Mouse (Mus musculus) urinary bladder, postnatal 10 days (tissue): ENCODE measurements at regions not wholly inside any gene's neighbourhood (a gene's known extent, or its start where the extent isn't known, plus 50 kb on each side); places are given as distances from the start of the nearest gene placed in this dataset.
"Not testable (repeated sequence)": the region's sequence is repeated elsewhere in the genome, so short reads cannot be mapped to it uniquely, and the experiment has no call there.

ENCODE experiments used
- DNase-seq: peaks from one replicate; pipeline ENCODE4 v3.0.0; 2022; ENCODE audit warnings: low spot score

DNA sequence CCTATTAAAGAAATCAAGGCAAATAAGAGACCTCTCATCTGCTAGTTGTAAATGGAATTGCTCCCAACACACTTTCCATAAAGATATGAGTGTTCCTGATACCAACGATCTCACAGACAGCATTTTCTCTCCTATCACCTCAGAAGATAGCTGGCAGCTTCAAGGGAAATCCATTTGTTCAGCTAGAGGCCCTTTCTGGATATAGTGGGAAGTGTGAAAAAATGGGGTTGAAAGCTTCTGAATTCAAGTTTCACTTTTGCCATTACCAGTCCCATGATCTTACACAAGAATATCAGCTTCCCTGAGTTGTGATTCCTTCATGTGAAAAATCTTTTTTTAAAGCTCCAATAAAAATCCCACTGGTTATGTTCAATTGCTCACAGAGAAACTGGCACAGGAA, 369.1 kb upstream of the Zfp703 start:
- no peak for DNase-seq

DNA sequence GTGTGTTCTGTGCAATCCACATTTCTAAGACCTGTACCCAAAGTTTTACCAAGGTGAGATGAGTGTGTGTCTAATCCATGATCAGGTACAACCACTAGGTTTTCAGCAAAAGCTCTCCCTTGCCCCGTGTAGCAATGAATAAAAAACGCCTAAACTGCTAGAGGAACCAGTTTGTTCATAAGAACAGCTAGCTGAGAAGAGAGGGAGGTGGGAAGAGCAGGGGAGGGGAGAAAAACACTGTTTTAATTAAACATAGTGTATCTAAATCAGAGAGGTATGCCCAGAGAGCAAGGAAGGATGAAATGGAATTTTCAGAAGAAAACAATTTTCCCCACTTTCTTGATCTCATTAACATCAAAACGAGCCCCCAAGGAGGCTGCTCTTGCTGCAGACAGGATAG, 368.5 kb upstream of the Zfp703 start:
- no peak for DNase-seq

DNA sequence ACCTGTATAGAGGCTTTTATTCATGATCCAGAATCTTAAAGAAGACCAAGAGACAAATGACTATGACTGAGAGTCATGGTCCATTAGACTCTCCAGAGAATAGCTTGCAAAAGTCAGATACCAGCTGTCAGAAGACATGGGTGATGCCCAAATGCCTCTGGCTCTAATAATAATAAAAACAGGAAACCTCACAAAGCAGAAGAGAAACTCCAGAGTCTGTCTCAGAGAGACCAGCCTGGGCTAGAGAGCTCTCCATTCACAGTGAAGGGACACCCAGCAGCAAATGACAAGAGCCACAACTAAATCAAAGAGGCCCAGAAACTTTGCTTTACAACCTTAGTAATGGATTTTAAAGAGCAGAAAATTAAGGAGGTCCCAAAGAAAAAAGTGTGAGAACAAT, 365.0 kb upstream of the Zfp703 start:
- DNase-seq: no peak

- DNase-seq: no peak
These were observed 354.6 kb upstream of the Zfp703 start for GRCm38 (mm10) chr8:26622311-26623052.

- no peak for DNase-seq
These were observed 350.9 kb upstream of the Zfp703 start for GRCm38 (mm10) chr8:26626186-26626585.

- no peak for DNase-seq
These were observed 350.5 kb upstream of the Zfp703 start for GRCm38 (mm10) chr8:26626651-26627077.

DNA sequence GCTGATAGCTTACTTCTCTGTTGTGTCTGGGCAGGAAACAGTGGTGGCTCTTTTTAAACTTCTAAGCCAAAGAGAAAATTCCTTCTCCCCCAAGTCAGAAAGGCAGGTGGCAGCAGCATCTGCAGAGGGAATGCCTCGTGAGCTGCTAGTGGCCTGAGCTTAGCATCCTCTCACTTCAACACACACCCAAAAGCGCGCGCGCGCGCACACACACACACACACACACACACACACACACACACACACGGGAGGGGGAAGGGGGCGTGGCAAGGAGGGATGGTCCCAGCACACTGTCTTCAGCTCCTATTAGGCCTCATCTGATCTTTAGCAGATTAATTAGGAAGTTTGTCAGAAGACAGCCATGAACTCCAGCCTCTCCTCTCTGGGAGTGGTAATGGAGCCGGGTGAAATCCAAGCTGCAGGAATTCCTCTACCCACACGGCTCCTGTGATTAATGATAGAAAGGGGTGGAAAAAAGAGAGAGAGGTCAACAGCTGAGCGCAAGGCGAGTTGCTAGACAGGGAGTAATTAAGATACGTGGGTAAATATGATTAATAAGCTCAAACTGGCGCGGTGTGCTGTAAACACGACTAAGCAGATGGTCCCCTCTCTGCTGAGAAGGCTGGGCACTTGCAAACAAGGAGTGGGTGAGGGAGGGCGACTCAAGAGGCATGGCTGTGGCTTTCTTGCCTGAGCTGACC, 349.8 kb upstream of the Zfp703 start:
- DNase-seq: no peak

DNA sequence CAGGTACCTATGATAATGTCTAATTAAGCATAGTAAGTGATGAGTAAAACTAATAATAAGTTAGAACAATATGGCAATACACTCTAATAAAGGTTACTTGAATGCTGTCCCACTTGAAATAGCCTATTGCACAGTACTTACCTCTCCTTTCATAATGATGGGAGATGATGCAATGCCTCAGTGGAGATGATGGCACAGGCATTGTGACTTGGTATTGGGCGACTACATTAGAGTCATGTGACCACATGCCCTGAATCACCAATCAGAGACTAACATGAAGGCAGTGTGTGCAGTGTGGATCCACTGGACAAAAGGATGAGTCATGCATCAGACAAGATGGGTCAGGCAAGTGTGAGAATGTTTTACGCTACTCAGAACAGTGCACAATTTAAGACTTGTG, 346.6 kb upstream of the Zfp703 start:
- no peak for DNase-seq

- no peak for DNase-seq
These were observed 341.4 kb upstream of the Zfp703 start for GRCm38 (mm10) chr8:26635701-26636100.

GRCm38 (mm10) chr8:26645375-26645774, 331.8 kb upstream of the Zfp703 start:
- DNase-seq: not testable (repeated sequence)

GRCm38 (mm10) chr8:26650287-26650686, 326.8 kb upstream of the Zfp703 start:
- DNase-seq: no peak

- DNase-seq: no peak
These were observed 321.2 kb upstream of the Zfp703 start for GRCm38 (mm10) chr8:26655897-26656296.

DNA sequence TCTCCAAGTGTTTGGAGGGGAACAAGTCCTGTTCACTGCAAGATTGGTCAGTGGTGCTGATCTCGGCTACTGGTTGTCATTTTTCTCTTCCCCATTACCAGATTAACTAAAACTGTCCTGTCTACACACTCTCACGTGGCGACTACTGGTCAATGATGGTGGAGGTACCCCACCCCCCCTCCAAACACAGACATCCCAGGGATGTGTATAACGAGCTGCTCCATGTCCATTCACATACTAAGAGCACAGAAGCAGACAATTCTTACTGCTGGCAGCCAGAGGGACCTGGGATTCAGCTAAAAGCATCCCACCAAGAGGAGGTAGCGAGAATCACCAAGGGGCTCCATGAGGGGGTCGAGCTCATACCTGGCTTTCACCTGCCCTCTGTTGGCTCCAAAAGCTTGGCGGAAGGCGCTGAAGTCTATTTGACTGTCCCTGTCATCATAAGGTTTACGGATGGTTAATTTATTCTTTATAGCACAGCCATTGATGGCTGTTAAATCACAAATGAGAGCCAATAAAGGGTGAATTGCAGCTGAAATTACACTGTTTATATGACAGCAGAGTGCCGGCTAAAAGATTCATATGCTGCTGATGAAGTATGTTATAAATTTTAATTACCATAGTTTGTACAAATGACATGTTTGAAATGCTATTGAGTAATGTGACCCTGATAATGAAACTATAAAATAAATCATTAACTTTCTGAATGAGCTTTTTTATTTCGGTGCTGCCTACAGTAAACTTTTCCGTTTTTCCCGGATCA, 320.6 kb upstream of the Zfp703 start:
- no peak for DNase-seq

DNA sequence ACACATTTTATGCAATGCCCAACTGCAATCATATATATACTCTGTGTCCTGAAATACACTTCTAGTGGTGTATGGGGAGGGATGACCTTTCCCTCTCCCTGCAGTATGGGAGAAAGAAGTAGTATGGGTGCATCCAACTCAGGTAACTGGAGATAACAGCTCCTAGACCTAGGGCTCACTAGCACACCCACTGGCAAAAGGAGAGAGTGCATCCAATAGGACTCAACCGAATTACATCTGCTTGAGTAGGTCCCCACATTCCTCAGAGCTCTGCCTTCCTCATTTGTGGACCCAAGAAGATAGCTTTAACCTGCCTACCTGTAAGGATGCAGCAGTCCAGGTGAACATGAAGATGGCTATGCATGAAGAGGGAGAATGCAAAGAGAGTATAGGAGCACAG, 317.7 kb upstream of the Zfp703 start:
- DNase-seq: no peak

- no peak for DNase-seq
These were observed 307.6 kb upstream of the Zfp703 start for GRCm38 (mm10) chr8:26669541-26669940.

GRCm38 (mm10) chr8:26672486-26673395, 304.4 kb upstream of the Zfp703 start:
- no peak for DNase-seq

DNA sequence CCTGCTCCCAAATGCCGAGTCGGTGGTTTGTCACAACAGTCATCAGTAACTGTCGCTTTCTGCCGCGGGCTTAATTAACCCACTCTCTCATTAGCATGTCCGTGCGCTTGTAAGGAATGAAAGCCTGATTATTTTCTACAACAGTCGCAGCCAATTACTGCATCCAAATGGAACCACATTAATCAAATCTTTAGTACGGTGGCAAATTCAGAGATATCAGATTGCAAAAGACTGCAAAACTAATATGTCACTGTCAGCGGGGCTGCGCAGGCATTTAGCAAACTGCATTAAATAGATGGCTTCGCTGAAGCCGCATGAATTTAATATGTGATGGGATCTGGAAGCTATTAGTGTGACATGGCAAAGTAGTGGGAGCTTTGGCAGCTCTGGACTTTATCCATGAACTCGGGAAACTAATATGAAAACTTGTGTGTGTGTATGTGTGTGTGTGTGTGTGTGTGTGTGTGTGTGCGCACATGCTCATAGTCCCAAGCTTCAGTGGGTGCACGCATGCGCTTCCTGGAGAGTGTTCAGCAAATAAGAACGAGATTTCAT, 299.5 kb upstream of the Zfp703 start:
- no peak for DNase-seq

DNA sequence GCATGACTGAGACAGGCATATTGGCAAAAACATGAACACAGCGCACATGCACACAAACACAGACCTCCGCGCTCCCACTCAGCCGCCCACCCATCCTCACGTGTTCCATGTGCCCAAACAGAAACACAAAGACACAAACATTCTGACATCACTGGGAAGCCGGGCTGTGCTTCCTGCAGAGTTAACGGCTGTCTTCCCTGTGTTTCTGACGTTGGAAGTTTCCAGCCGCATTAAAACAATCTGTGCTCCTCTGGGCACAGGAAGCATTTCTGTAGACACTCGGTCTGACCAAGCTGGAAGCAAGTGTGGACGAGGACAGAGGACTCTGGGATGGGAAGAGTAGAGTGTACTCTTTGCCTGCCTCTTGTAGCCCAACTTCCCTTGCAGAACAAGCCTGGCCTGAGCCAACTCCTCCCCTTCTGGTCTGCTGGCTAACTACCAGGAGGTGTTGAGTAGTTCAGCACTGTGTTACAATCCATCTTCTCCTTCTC, 296.2 kb upstream of the Zfp703 start:
- no peak for DNase-seq

DNA sequence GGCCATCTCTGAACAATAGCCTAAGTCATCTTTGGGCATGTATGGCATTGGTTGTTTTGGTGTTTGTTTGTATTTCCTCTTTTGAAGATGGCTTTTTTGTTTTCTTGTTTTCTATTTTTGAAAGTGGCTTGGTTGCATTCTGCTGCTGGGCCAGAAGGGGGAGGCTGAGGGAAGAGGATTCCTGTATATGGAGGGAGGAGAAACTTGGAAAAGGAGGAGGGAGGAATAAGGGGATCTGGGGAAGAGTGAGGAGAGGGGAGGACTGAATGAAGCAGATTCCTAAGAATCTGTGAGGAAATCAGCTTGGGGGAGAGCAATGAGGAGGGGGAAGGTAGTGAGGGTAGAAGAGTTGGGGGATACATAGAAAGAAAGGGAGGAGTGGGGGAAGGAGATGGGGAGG, 290.0 kb upstream of the Zfp703 start:
- no peak for DNase-seq

GRCm38 (mm10) chr8:26688035-26688434, 289.1 kb upstream of the Zfp703 start:
- no peak for DNase-seq

DNA sequence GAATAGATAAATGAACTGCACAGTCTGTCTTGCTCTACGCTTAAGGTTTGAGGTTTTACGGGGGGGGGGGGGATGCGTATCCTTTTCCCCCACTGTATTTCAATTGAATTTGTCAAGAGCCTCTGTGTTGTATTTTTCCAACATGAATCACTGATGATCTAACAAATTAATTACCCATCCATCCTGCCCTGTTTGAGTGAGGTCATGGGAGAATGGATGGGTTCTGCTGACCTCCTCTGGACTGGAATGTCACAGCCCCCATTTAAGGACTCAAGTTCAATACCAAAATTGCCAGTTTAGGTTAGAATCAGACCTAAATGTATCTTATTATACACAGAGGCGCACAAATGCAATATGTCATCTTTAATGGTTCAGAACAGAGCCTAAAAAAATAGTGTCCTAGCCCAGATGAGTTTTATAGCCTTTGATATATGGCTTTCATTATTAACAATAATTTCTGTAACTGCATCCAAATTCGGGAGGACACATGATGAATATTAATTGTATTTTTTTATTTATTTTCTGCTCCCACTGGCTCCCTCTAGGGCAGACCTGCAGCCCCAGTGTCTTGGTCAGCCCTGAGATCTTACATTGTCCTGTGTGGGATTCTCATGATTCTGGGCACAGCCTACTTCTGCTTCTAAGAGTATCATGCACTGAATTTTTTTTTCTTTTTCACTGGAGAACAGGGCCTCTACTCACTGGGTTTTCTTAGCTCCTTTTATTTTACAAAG, 288.2 kb upstream of the Zfp703 start:
- DNase-seq: no peak
